Mouse (Mus musculus): Measurements from ENCODE around the gene Myadm.

The Myadm gene

DNA sequence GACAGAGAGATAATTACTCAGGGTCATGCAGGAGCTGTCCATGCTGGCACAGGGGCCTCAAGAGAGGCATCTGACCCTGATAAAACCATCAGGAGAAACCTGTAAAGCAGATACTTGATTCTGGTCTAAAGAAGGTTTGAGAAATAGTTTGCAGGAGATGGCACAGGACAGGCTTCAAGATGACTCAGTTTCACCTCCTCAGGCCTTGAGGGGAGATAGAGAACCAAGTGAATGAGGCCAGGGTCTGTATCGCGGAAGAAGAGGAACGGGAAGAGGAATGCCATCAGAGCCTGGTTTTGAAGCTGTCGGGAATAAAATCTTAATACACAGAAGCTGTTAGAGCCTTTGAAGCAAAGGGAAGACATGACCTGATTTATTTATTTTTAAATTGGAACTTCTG is 28.8 kb downstream of the Myadm start:
- WGBS = 51% methylated on average over 4 of the region's 4 CpGs

DNA sequence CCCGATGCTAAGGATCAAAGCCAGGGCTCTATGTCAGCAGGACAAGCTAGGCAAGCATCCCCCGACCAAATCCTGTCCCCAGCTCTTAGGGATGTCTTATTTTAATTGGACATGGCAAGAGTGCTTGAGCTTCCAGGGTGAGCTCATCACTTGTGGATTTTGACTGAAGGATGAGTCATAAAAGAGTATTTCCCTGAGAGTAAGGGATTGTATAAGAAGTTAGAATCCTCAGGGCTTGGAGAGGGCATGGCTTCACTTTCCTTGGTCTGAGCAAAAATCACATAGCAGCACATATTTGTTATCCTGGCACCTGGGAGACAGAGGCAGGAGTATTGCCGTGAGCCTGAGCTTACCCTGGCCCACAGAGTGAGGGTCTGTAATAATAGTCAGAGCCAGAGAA is 32.0 kb downstream of the Myadm start:
- WGBS = 75% methylated on average over 3 of the region's 3 CpGs

DNA sequence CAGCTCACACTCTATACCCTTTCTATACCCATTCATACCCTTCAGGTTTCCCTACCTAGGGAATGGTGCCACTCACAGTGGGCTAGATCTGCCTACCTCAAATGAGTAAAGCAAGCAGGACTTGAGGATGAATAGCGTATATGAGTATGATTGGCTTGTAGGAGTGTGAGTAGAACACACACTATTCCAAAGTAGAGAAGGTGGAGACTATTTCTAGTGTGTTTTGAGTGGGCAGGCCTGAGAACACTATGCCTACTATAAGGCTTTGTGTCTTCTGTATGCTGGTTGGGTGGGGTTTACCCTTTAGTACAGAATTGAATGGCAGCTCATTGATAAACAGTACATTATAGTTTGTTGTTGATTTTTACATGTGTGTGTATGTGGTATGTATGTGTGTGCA is 34.9 kb downstream of the Myadm start:
- WGBS = 59% methylated on average over 1 of the region's 1 CpGs

DNA sequence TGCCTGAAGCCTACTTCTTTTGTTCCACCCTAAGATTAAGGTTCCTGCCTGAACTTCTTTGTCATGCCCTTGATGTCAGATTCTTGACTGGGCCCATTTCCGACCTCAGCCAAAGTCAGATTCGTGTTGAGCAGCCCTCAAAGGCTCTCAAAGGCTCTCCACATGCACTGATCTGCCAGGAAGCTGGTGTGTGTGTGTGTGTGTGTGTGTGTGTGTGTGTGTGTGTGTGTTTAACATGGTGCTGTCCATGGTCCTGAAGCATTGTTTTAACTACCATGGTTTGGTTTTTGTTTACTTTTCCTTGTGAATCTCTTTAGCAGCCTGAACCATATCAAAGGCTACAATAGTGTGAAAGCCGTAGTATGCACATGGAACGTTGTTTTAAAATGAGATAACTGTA is 39.1 kb downstream of the Myadm start:
- 68% methylated on average over 4 of the region's 4 CpGs for WGBS

DNA sequence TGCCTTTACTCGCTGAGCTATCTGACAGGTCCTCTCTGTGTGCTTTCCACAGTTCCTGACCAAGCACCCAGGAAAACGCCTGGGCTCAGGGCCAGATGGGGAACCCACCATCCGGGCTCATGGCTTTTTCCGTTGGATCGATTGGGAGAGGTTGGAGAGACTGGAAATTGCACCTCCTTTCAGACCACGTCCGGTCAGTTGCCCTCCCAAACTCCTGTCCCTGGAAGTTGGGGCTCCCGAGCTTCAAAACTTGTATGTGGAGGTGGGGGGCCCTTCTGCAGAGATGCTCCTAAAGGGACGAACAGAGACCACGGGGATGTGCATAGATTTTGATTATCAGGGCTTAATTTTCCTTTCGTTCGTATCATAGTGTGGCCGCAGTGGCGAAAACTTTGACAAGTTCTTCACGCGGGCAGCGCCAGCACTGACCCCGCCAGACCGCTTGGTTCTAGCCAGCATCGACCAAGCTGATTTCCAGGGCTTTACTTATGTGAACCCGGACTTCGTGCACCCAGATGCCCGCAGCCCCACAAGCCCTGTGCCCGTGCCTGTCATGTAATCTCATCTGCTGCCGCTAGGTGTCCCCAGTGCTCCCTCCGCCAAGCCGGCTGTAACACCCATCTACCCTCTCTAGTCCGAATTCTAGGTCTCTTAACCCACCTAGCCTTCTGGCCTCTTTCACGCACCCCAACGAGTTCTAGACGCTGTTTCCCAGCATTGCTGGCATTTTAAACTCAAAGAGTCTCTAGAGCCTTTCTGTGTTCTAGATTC is 41.1 kb downstream of the Myadm start:
- WGBS = 20% methylated on average over 31 of the region's 31 CpGs

DNA sequence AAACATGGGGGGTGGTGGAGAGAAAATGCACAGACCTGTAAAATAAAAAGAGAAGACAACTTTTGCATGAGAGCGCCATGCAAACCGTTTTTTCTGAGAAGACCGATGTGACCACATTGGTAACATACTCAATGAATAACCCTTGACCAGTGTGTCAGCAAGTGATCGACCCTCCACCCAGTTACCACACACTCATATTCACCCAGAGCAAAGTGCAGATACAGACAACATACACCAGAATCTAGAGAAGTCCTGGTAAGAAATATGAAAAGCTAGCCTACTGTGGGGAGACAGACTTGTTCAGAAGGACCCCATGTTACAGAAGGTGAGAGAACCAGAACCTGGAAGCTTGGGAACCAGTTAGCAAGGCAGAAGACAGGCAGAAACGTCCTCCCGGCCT is 42.3 kb downstream of the Myadm start:
- 42% methylated on average over 6 of the region's 6 CpGs for WGBS

DNA sequence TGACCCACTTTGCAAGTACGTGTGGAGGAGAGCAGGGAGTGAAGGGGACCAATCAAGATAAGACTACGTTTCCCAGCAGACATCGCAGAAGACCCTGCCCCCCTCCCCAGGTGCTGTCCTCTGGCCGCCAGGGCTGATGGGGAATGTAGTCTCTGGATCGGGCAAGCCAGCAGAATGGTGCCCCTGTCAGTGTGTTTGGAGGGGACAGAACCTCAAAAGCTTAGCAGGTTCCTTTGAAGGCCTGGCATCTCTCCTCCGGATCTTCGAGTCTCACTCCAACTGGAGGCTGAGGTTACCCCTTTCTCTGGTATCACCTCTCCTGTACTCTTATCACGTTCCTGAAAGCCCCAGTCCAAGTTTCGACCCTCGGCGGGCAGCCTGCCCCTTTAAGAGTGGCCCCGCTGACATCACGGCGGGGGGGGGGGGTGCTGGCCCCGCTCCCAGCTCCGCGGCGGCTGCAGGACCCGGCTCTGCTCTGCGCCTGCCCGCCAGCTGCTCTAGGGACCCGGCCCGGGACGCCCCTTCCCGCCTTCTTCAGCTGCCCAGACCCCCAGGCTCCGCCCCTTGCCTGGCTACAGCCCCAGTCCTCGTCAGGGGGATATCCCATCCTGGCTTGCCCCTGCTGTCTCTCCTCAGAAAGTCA is 42.8 kb downstream of the Myadm start:
- under 1% methylated on average over 23 of the region's 27 CpGs for WGBS

DNA sequence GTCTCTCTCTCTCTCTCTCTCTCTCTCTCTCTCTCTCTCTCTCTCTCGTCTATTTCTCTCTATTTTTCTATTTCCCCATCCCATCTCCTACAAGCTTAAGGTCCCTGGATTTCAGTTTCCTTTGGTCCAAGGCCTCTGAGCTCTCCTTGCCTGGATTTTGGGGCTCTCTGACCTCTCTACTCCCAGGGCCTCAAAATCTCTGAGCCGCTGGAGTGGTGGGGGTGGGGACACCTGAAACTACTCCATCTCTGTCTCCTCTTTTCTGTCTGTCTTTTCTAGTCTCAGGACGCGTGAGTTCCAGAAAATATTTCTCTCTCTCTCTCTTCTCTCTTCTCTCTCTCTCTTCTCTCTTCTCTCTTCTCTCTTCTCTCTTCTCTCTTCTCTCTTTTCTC is 43.3 kb downstream of the Myadm start:
- 0% methylated on average over 4 of the region's 4 CpGs for WGBS

DNA sequence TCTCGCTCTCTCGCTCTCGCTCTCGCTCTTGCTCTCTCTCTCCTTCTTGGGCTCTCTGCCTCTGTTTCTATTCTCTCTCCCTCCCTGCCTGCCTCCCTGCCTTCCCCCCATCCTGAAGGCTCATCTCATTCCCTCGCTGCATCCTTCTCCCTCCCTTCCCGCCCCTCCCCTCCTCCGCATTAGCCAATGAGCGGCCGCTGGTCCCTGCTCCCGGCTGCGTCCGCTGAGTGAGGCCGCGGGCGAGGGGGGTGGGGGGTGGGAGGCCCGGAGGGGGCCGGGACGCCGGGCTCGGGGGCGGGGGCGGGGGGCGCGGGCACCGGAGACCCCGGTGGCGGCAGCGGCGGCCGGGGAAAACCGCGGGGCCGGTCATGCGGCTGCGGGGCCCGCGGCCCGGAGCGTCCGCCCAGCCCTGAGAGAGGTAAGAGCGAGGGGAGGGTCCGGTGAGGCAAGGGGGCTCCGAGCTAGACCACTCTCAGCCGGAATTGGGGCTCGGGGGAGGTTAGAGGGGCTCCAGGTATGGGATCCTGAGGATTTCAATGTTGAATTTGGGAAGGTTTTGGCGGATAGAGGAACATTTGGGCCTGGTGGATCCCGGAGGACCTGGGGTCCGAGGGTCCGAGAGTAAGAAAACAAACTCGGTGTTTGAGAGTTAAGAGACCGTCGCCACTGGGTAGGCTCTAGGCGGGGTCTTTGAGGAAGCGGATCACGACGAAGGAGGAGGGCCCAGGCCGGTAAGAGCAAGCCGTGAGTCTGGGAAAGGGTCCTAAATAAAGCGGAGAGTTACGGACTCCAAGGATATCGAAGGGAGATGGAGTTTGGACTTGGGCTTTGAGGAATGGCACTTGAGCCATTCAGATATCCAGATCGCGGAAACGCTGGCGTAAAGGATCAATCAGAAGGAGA is 44.0 kb downstream of the Myadm start, which contains the start of gene Cacng7:
Gene Cacng7 (plus strand): TSS at position 337 of the 903 bp plus-strand sequence.
- WGBS = 2% methylated on average over 63 of the region's 65 CpGs

DNA sequence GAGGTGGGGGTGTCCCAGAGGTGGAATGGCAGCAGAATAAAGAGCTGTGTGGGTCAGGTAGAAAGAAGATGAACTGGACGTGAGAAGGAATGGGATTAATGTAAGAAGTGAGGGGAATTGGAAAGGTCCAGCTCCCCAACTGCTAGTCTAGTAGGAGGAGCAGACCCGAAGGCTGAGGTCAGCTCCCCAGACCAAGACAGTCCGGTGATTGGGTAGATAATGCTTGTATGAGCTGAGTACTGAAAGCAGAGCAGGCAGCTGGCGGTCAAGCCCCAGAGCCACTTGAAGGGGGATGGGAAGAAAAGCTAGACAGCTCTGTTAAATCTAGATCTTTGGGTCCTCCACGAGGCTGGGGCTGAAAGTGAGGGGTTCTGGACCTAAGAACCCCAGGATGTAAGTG is 44.7 kb downstream of the Myadm start:
- WGBS = 8% methylated on average over 5 of the region's 5 CpGs

DNA sequence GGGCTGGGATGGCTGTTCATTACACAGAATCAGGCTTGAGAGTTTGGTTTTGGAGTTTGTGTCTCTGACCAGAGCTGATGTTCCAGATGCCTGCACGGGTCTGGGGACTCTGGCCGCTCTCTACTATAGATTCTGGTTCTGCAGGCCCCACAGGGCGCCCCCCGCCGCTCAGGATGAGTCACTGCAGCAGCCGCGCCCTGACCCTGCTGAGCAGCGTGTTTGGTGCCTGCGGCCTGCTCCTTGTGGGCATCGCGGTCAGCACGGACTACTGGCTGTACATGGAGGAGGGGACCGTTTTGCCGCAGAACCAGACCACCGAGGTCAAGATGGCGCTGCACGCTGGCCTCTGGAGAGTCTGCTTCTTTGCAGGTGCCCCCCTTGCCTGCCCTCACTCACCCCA is 47.5 kb downstream of the Myadm start:
- whole genome bisulfite sequencing = 71% methylated on average over 17 of the region's 17 CpGs

DNA sequence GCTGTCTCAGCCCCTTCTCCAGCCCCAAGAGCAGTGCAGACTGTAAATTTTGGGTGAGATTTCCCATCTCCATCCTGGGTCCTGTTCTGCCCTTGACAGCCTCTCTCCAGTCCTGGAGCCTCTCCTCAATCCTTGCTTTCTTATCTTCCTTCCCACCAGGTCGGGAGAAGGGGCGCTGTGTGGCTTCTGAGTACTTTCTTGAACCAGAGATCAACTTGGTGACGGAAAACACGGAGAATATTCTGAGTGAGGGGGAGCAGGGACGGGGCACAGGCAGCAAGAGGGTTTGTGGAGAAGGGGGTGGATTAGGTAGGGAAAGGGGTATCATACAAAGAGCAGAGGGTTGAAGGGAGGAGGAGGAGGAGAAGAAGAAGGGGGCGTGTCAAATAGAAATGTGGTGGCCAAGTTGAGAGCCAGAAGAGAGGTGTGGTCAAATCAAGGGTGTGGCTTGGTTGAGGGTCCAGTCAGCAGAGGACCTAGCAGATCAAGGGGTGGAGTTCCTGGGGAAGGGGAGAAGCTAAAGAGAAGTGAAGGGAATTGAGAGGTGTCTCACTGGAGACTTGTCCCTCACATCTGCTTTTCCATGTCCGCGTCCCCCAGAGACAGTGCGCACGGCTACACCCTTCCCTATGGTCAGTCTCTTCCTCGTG is 49.5 kb downstream of the Myadm start:
- 92% methylated on average over 11 of the region's 11 CpGs for WGBS

DNA sequence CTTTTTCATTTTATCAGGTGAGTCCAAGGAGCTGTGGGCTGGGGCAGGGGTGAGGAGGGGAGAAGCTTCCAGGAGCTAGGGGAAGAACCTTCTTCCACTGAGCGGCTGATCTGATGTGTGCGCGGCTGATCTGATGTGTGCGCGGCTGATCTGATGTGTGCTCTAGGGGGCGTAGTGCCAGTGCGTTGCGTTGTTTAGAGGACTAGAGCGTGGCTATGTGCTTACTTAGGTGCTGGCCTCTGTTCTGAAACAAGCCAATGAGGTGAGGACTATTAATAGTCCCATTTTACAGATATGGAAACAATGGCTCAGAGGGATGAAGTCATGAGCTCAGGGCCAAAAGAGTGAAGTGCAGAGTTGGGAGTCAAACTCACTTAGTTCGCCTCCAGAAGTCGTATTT is 50.1 kb downstream of the Myadm start:
- WGBS = 86% methylated on average over 11 of the region's 11 CpGs

DNA sequence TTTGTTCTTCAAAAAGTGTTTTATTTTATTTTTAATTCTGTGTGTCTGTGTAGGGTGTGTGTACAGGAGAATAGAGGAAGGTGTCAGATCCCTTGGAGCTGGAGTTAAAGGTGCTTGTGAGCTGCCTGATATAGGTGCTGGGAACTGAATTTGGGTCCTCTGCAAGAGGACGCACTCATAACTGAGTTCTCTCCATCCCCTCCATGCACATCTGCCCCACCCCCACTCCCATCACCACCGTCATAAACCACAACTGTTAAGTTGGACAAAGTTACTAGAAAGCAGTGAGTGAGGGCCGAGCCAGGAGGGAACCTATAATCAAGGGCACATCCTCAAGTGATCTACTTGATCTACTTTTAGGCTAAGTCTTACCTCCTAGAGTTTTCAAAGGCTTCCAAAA is 55.0 kb downstream of the Myadm start:
- 87% methylated on average over 3 of the region's 3 CpGs for WGBS

DNA sequence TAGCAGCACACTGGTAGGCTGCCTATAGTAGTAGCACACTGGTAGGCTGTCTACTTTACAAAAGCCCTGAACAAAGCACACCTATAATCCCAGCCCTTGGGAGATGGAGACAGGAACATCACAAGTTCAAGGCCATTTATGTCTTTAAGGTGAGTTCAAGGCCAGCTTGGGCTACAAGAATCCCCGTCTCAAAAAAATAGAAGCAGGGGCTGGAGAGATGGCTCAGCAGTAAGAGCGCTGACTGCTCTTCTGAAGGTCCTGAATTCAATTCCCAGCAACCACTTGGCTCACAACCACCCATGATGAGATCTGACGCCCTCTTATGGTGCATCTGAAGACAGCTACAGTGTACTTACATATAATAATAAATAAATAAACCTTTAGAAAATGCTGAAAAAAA is 56.4 kb downstream of the Myadm start:
- WGBS = 94% methylated on average over 3 of the region's 3 CpGs

DNA sequence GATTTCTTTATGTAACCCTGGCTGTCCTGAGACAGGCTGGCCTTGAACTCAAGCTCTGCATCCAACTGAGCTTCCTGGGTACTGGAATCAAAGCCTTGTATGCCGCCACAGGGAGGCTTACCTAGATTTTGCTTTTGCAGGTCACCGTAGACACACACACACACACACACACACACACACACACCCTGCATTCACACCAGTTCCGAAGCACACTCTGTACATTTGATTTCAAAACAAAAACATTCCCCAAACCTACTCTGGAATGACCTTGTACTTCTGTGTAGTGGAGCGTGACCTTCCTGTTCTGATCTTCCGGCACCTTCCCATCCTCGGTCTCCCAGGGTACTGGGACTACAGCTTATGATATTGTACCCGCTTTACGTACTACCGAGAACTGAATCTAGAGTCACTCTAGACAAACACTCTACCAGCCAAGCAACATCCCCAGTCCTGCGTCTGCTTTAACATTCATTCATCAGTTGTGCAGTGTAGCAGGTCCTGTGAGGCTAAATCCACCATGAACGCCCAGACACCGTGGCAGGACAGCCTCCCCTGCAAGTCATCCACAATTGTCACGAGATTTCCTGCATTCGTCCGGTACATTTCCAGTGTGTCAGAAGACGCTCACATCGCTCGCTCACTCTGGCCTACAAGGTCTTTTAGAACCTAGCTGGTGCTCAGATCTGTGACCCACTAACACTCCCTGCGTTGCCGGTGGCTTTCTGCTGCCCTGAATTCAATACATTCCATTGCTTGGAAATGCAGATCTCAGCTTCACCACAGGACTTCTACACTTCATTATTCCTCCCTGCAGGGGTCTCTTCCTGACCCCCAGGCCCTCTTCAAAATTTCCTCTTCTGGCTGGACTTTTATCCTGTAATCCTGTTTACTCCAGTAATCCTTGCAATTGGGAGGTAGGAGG is 58.7 kb downstream of the Myadm start:
- WGBS = 64% methylated on average over 20 of the region's 20 CpGs

DNA sequence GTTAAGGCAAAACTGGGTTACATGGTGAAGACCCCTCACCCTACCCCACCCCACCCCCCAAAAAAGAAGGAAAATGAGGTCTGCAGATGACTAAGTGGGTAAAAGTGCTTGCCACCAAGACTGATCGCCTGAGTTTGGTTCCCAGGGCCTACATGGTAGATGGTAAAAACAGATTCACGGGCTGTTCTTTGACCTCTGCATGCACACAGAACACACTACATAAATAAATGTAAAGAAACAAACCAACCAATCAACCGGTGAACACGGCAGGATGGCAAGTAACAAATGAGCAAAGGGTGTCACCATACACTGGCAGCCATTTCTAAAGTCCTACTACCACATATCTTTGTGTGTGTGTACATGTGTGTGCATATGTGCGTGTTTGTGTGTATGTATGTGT is 59.4 kb downstream of the Myadm start:
- WGBS = 73% methylated on average over 5 of the region's 5 CpGs

DNA sequence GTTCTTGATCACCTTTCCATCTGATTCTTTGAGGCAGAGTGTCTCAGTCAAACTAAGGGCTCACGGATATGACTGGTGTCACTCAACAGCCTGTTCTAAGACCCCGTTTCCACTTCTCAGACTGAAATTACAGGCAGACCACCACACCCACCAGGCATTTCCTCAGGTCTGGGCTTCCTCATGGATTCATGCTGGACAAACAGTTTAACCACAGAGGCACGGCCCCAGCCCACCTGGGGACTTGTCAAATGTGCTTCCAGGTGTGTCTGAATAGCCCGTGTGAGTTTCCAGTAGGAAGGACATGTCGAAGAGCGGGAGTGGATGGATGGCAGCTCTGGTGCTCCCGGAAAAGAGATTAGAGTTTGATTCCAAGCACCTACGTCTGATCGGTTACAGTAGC is 60.9 kb downstream of the Myadm start:
- 92% methylated on average over 9 of the region's 9 CpGs for WGBS

Data from cerebral cortex, adult 2 months (tissue).